Mouse (Mus musculus) cerebellum, adult 2 months (tissue): ENCODE results near the gene Myo10. TPM values are rescaled to one million over a fixed set of nuclear protein-coding genes. Genes with fewer than 3 reads are reported as not detected.
A peak's percentile ranks its signal among the peaks of the same experiment; 100 is the strongest.

ENCODE experiments used
- DNase-seq, 2 experiments: peaks; one replicate each; pipeline ENCODE4 v3.0.0; 2021
- H3K27ac ChIP-seq: fragments of 200-500 bp; 2 replicates; pipeline ENCODE4 v1.5.1; 2012; ENCODE audit warnings: low read length, control low read depth, inconsistent platforms; ENCODE audit not compliant: insufficient read depth
- H3K27me3 ChIP-seq: fragments of 200-500 bp; 2 replicates; pipeline ENCODE4 v1.6.1; 2012; ENCODE audit warnings: inconsistent platforms, mild to moderate bottlenecking, low read length, moderate library complexity; ENCODE audit not compliant: control insufficient read depth, insufficient read depth
- H3K4me1 ChIP-seq: fragments of 200-500 bp; 2 replicates; pipeline ENCODE4 v1.6.1; 2011; ENCODE audit warnings: low read length; ENCODE audit not compliant: control insufficient read depth, insufficient read depth
- H3K4me3 ChIP-seq: fragments of 200-500 bp; replicated peaks from 2 replicates; pipeline ENCODE3; 2011; ENCODE audit warnings: mild to moderate bottlenecking, low read depth, low read length, control low read depth; ENCODE audit not compliant: insufficient read depth
- CTCF ChIP-seq: fragments of 200-500 bp; IDR thresholded peaks from 2 replicates; pipeline ENCODE4 v1.5.1; 2011; ENCODE audit warnings: low read depth, mild to moderate bottlenecking, control low read depth, low read length, moderate library complexity, borderline replicate concordance; ENCODE audit not compliant: insufficient read depth
- POLR2A ChIP-seq: fragments of 200-500 bp; IDR thresholded peaks from 2 replicates; pipeline ENCODE4 v1.6.1; 2011; ENCODE audit warnings: low read length, control low read depth, borderline replicate concordance; ENCODE audit not compliant: insufficient read depth
- WGBS: fragments of 180-500 bp; shearing (Covaris S2); methylation state at CpG from one replicate; pipeline ENCODE4 v1.1.7; 2018; 5-methylcytosine and 5-hydroxymethylcytosine counted together
- polyA plus RNA-seq: library from polyadenylated mRNA; depleted of rRNA; stranded (reverse); fragments of >200 nt; gene quantifications from 2 replicates; pipeline ENCODE4 v1.2.3, GENCODE M21; 2012

The Myo10 gene
- polyA plus RNA-seq, 1 experiment, result 30.0 TPM

GRCm38 (mm10) chr15:25731053-25731452 is 108.7 kb downstream of the Myo10 start:
- 52% methylated on average over 9 of the region's 9 CpGs for WGBS
- Histone ChIP-seq H3K4me3 (no peak overlapping the region), H3K27ac (no peak overlapping the region), H3K4me1 (no peaks in the 10 kb centered on the region), H3K27me3 (no peaks in the 10 kb centered on the region)
- no peak for TF ChIP-seq POLR2A
- no peak for TF ChIP-seq CTCF
- DNase-seq, result no peak

GRCm38 (mm10) chr15:25732758-25733428 is 110.6 kb downstream of the Myo10 start:
- 73% methylated on average over 8 of the region's 8 CpGs for WGBS
- no peaks in the 10 kb centered on the region for H3K4me1 ChIP-seq
- peak; percentile 38 to 53 for DNase-seq
- no peaks in the 10 kb centered on the region for H3K27me3 ChIP-seq
- no peak for TF ChIP-seq POLR2A
- TF ChIP-seq CTCF, result peak; percentile 78
- no peak overlapping the region for H3K27ac ChIP-seq
- no peak overlapping the region for H3K4me3 ChIP-seq

- Histone ChIP-seq H3K27ac (no peak overlapping the region), H3K4me1 (no peaks in the 10 kb centered on the region), H3K4me3 (no peak overlapping the region), H3K27me3 (no peaks in the 10 kb centered on the region)
- TF ChIP-seq CTCF (no peak), POLR2A (no peak)
- 95% methylated on average over 11 of the region's 11 CpGs for WGBS
- DNase-seq, result no peak
These were observed 111.6 kb downstream of the Myo10 start for GRCm38 (mm10) chr15:25733739-25734430.

DNA sequence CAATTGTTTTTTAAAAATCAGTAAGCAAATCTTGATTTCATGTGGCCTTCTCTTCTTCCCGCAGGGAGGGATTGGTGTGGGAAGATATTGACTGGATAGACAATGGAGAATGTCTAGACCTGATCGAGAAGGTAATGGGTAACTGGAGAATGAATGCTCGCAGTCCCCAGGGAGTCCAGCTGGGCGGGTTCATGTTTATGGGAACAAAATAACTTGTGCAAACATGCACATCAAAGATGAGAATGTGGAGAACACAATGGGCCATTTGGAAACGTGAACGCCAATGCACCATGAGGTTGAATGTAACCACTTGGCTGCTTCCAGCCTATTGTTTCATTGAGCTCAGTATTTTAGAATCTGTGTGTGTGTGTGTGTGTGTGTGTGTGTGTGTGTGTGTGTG is 114.2 kb downstream of the Myo10 start:
- Histone ChIP-seq H3K27me3 (no peaks in the 10 kb centered on the region), H3K4me1 (no peaks in the 10 kb centered on the region), H3K4me3 (no peak overlapping the region), H3K27ac (no peak overlapping the region)
- 48% methylated on average over 6 of the region's 6 CpGs for whole genome bisulfite sequencing
- no peak for TF ChIP-seq POLR2A
- TF ChIP-seq CTCF, result no peak
- no peak for DNase-seq

GRCm38 (mm10) chr15:25740271-25740670 is 117.9 kb downstream of the Myo10 start:
- no peak for TF ChIP-seq CTCF
- no peak for TF ChIP-seq POLR2A
- Histone ChIP-seq H3K4me3 (no peak overlapping the region), H3K27ac (no peak overlapping the region), H3K4me1 (no peaks in the 10 kb centered on the region), H3K27me3 (no peaks in the 10 kb centered on the region)
- DNase-seq, result no peak
- 79% methylated on average over 4 of the region's 4 CpGs for WGBS

- no peak for DNase-seq
- 90% methylated on average over 13 of the region's 13 CpGs for WGBS
- no peak for TF ChIP-seq POLR2A
- no peak for TF ChIP-seq CTCF
- no peak overlapping the region for H3K27ac ChIP-seq
- no peak overlapping the region for H3K4me3 ChIP-seq
- no peaks in the 10 kb centered on the region for H3K4me1 ChIP-seq
- H3K27me3 ChIP-seq, result no peaks in the 10 kb centered on the region
These were observed 119.9 kb downstream of the Myo10 start for GRCm38 (mm10) chr15:25742196-25742595.

DNA sequence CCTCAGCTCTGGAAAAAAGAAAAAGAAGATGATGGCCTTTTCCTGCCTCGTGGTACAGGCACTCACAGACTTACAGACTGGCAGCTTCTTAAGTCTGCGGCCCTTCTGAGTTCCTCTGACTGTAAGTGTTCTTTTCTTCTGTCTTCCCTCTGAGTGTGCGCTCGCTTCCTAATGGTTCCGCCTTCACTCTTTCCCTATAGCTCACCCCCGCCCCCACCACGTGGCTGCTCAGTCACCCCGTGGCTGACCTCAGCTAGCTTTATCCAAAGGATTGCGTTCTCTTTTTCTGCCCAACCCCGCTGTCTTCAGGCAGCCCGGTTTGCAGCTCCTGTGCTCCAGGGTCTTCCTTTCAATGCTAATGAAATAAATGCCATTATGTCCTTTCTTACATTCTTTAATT is 129.2 kb downstream of the Myo10 start:
- no peaks in the 10 kb centered on the region for H3K27me3 ChIP-seq
- no peak overlapping the region for H3K4me3 ChIP-seq
- H3K27ac ChIP-seq, result no peak overlapping the region
- DNase-seq, result no peak
- TF ChIP-seq CTCF (no peak), POLR2A (no peak)
- H3K4me1 ChIP-seq, result no peaks in the 10 kb centered on the region
- 66% methylated on average over 11 of the region's 11 CpGs for WGBS

- Histone ChIP-seq H3K27me3 (no peaks in the 10 kb centered on the region), H3K4me1 (no peaks in the 10 kb centered on the region), H3K27ac (no peak overlapping the region), H3K4me3 (no peak overlapping the region)
- no peak for TF ChIP-seq POLR2A
- TF ChIP-seq CTCF, result no peak
- DNase-seq, result no peak
- WGBS, result 80% methylated on average over 1 of the region's 1 CpGs
These were observed 130.3 kb downstream of the Myo10 start for GRCm38 (mm10) chr15:25752597-25752996.
